ENCODE assay signal across 22 mouse cellular contexts in the genomic region with DNA sequence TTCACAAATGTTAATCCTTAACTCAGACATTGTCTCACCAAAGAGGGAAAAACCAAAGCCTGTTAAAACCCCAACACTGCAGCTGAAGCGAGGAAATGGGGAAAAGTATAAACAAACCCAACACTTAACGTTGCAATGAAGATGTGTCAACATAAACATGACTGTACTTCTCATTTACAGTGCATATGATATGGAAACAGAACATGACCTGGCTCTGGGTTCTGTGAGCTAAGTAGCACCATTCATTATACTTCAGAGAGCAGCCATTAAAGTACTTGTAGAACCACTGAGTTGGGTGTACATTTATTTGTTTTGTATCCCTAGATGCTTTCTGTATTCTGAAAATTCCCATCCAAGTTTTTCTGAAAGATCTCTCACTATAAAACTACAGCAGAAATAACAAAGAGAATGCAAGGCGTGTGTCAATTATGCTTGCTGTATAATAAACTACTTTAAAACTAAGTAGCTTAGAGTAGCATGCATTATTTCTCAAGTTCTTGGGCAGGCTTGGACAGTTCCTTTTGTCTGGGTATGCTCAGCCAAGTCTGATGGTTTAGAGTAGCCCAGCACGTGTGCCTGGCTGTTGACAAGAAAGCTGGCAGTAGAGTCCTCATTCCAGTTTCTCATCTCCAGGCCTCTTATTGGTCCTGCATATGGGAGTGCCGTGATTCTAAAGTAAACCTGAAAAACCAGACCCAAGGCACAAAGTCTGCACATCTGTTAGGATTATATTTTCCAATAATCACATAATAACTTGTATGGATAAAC.
"Had no signal": no experiment of that assay in that cellular context is flagged by ENCODE, and none has a peak within 500 bp of the region (broad histone marks: within the 10 kb centered on the region; RNA-seq: fewer than 3 reads in every experiment).

No protein-coding gene starts in this region.

- H3K9me3 ChIP-seq: liver, embryonic 12.5 days; lung, embryonic 15.5 days; midbrain, embryonic 10.5 days; midbrain, embryonic 12.5 days; neural tube, embryonic 13.5 days; neural tube, embryonic 15.5 days; stomach, embryonic 15.5 days had no signal

- H3K27ac ChIP-seq: liver, embryonic 12.5 days; liver, embryonic 14.5 days; lung, embryonic 15.5 days; midbrain, embryonic 10.5 days; midbrain, embryonic 12.5 days; neural tube, embryonic 13.5 days; neural tube, embryonic 15.5 days; stomach, embryonic 15.5 days had no signal

- H3K4me2 ChIP-seq: liver, embryonic 12.5 days; lung, embryonic 15.5 days; midbrain, embryonic 12.5 days; neural tube, embryonic 13.5 days; neural tube, embryonic 15.5 days; stomach, embryonic 15.5 days had no signal

- DNase-seq: lung, adult 18-20 months; lung, postnatal 14 days; lung, postnatal 36 days; midbrain, embryonic 14.5 days; retina, postnatal 1 day; right cerebral cortex, adult 18-20 months; right cerebral cortex, postnatal 25 days; right cerebral cortex, postnatal 4 days; spleen, adult 18-20 months; thymus, postnatal 25 days; thymus, postnatal 4 days had no signal

- H3K4me3 ChIP-seq: liver, embryonic 12.5 days; lung, embryonic 15.5 days; midbrain, embryonic 10.5 days; midbrain, embryonic 12.5 days; myocyte; neural tube, embryonic 13.5 days; neural tube, embryonic 15.5 days; stomach, embryonic 15.5 days had no signal

- H3K27me3 ChIP-seq: liver, embryonic 12.5 days; lung, embryonic 15.5 days; midbrain, embryonic 12.5 days; neural tube, embryonic 13.5 days; neural tube, embryonic 15.5 days; stomach, embryonic 15.5 days had no signal

- H3K36me3 ChIP-seq: liver, embryonic 12.5 days; lung, embryonic 15.5 days; midbrain, embryonic 10.5 days; midbrain, embryonic 12.5 days; neural tube, embryonic 13.5 days; neural tube, embryonic 15.5 days; stomach, embryonic 15.5 days had no signal

- ATAC-seq: liver, embryonic 12.5 days; lung, postnatal 0 days; midbrain, embryonic 16.5 days had no signal

- H3K4me1 ChIP-seq: liver, embryonic 12.5 days; lung, embryonic 15.5 days; midbrain, embryonic 10.5 days; midbrain, embryonic 12.5 days; neural tube, embryonic 13.5 days; neural tube, embryonic 15.5 days; stomach, embryonic 15.5 days had no signal

- H3K9ac ChIP-seq: liver, embryonic 12.5 days; liver, embryonic 14.5 days; lung, embryonic 15.5 days; midbrain, embryonic 12.5 days; neural tube, embryonic 13.5 days; neural tube, embryonic 15.5 days; stomach, embryonic 15.5 days had no signal
